Mouse (Mus musculus): ENCODE measurements around the gene Skil. TPM values are rescaled to one million over a fixed set of nuclear protein-coding genes. Genes with fewer than 3 reads are reported as not detected.

Skil gene
- total and polyA plus RNA-seq, 3 experiments: 11.1 to 18.9 (median 11.2) TPM

GRCm38 (mm10) chr3:31106597-31106996 lies 11.7 kb downstream of the Skil start:
- peaks cover 5 to 38% of the 10 kb centered on the region in 2 experiments for H3K4me1 ChIP-seq (ENCODE audit: control insufficient read depth in 1 of 2, insufficient read depth in 2 of 2)
- H3K27ac ChIP-seq (ENCODE audit: insufficient read depth, low read depth): no peak overlapping the region
- TF ChIP-seq USF1 (IDR thresholded peaks at IDR 0.05; ENCODE audit: low read depth, low read length): no peak
- TF ChIP-seq ZNF384 (IDR thresholded peaks at IDR 0.05; ENCODE audit: low read depth, low read length): peak; percentile 59; the same call in 1 of the 2 replicates
- no peak for TF ChIP-seq POLR2A (IDR thresholded peaks at IDR 0.05; ENCODE audit: low read depth, low read length)
- TF ChIP-seq ELF1 (IDR thresholded peaks at IDR 0.05; ENCODE audit: low read depth, low read length): no peak
- TF ChIP-seq ZKSCAN1 (IDR thresholded peaks at IDR 0.05; ENCODE audit: borderline replicate concordance, low read depth, low read length): no peak
- no peak for TF ChIP-seq UBTF (IDR thresholded peaks at IDR 0.05; ENCODE audit: low read depth, low read length)
- TF ChIP-seq CHD2 (IDR thresholded peaks at IDR 0.05; ENCODE audit: low read length): 0 out of 2 replicates have a peak, but pooled peaks have one; percentile 48
- TF ChIP-seq ZC3H11A (IDR thresholded peaks at IDR 0.05; ENCODE audit: low read depth, low read length): no peak
- peak; percentile 87 for TF ChIP-seq JUND (conservative IDR thresholded peaks at IDR 0.05; ENCODE audit: low read depth, low read length)
- peak; percentile 48 for TF ChIP-seq MYC (IDR thresholded peaks at IDR 0.05; ENCODE audit: low read depth, low read length)
- peak; percentile 61 for TF ChIP-seq BHLHE40 (IDR thresholded peaks at IDR 0.05; ENCODE audit: low read depth, low read length)
- no peak for TF ChIP-seq GABPA (IDR thresholded peaks at IDR 0.05; ENCODE audit: insufficient replicate concordance, low read depth, low read length)
- TF ChIP-seq MXI1 (IDR thresholded peaks at IDR 0.05; ENCODE audit: low read depth, low read length): peak; percentile 39; the same call in 1 of the 2 replicates
- TF ChIP-seq IRF4 (IDR thresholded peaks at IDR 0.05; ENCODE audit: low read depth, low read length): peak; percentile 89
- TF ChIP-seq USF2 (conservative IDR thresholded peaks at IDR 0.05; ENCODE audit: low read depth, low read length): no peak
- no peak for TF ChIP-seq CTCF (conservative IDR thresholded peaks at IDR 0.05 in 1 of 2, IDR thresholded peaks at IDR 0.05 in 1 of 2; ENCODE audit: low read depth in 2 of 2, low read length in 2 of 2)
- TF ChIP-seq E2F4 (IDR thresholded peaks at IDR 0.05; ENCODE audit: insufficient replicate concordance, low read depth, low read length): no peak
- no peak for TF ChIP-seq RAD21 (IDR thresholded peaks at IDR 0.05; ENCODE audit: low read depth, low read length)
- TF ChIP-seq EP300 (IDR thresholded peaks at IDR 0.05; ENCODE audit: low read length): peak; percentile 91
- peak; percentile 73; the same call in 1 of the 2 replicates for TF ChIP-seq SIN3A (IDR thresholded peaks at IDR 0.05; ENCODE audit: low read length)
- peak; percentile 63 for TF ChIP-seq JUN (IDR thresholded peaks at IDR 0.05; ENCODE audit: insufficient read depth, low read depth, low read length)
- TF ChIP-seq ZMIZ1 (IDR thresholded peaks at IDR 0.05; ENCODE audit: low read depth, low read length): no peak
- TF ChIP-seq SMC3 (IDR thresholded peaks at IDR 0.05; ENCODE audit: low read depth, low read length): no peak
- TF ChIP-seq ETS1 (conservative IDR thresholded peaks at IDR 0.05; ENCODE audit: low read depth, low read length): peak; percentile 87
- peak; percentile 44; the same call in 1 of the 2 replicates for TF ChIP-seq TCF12 (IDR thresholded peaks at IDR 0.05; ENCODE audit: low read depth, low read length)
- TF ChIP-seq KAT2A (IDR thresholded peaks at IDR 0.05; ENCODE audit: insufficient replicate concordance, low read length): no peak
- peak; percentile 63; the same call in 1 of the 2 replicates for TF ChIP-seq MEF2A (IDR thresholded peaks at IDR 0.05; ENCODE audit: borderline replicate concordance, low read depth, low read length)
- TF ChIP-seq CHD1 (IDR thresholded peaks at IDR 0.05; ENCODE audit: low read depth, low read length): no peak
- 0 out of 2 replicates have a peak, but pooled peaks have one; percentile 25 for TF ChIP-seq MAFK (IDR thresholded peaks at IDR 0.05; ENCODE audit: insufficient replicate concordance, low read length)
- peak; percentile 59 for DNase-seq (ENCODE audit: extremely low read depth)
- H3K9me3 ChIP-seq (replicated peaks; ENCODE audit: low read length): no peaks in the 10 kb centered on the region
- peak overlapping the region; percentile 41 for H3K4me2 ChIP-seq (ENCODE audit: insufficient read depth, low read depth, poor library complexity, severe bottlenecking)
- H3K79me2 ChIP-seq (replicated peaks; ENCODE audit: control insufficient read depth, extremely low read depth, insufficient read depth, poor library complexity, severe bottlenecking): peaks cover 73% of the 10 kb centered on the region
- in situ Hi-C loops (cut with MboI; ENCODE audit: low pct_ligation_motif_present, low pct_unique_long_range_greater_than_20kb, low sequenced_read_pairs) (no loop called here), dilution Hi-C loops (cut with MboI; ENCODE audit: extremely low pct_ligation_motif_present, extremely low pct_unique_long_range_greater_than_20kb, low sequenced_read_pairs) (no loop called here)
- no peak overlapping the region for H3K4me3 ChIP-seq (replicated peaks in 1 of 3; ENCODE audit: low read depth in 2 of 3, low read length in 2 of 3, poor library complexity in 1 of 3)
- H3K36me3 ChIP-seq (replicated peaks in 1 of 2; ENCODE audit: control insufficient read depth in 1 of 2, insufficient read depth in 1 of 2, low read length in 1 of 2): peaks cover 3 to 22% of the 10 kb centered on the region in 2 experiments
- no peaks in the 10 kb centered on the region for H3K27me3 ChIP-seq (replicated peaks)
- no peak overlapping the region for H3K9ac ChIP-seq (ENCODE audit: insufficient read depth, low read depth)
